Mouse (Mus musculus): Measurements from ENCODE around the gene Spg20. TPM values are rescaled to one million over a fixed set of nuclear protein-coding genes. Genes with fewer than 3 reads are reported as not detected.

Gene Spg20
- 33.3 TPM for polyA plus RNA-seq (2017; shearing (Covaris generic))

DNA sequence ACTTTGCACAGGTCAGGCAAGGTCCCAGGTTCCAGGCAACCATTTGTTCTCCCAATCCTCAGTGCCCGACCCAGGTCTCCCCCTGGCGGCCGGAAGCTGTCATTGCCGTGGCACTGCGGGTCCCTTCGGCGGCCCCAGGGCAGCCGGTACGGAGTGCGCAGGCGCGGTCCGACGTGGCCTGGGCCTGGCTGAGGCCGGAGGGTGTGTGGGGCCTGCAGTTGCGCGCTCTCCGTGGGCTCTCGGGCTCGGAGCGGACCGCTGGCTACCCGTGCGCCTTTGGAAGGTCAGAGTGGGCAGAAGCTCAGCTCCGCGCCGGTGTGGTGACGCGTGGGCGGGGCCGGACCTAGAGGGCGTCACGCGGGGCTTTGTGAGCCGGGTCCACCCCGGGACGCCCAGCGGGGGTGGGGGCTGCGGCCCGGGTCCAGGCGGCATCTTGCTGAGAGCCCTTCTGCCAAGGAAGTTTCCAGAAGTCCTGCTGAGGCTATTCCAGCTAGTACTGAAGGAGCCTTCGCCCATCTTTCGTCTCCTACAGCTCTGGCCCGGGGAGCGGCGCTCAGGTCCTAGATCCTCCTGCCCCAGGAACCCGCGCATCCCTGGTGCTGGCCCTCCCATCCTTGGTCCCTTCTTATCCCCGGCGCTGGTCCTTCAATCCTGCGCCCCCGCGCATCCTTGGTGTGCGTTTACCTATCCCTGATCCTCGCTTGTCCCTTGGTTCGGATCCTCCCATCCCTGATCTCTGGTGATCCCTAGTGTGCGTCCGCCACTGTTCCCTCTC, at the start of gene Spg20:
Gene Spg20 (plus strand): TSS at position 174 of the 775 bp plus-strand sequence.

GRCm38 (mm10) chr3:55137039-55137438, 25.1 kb downstream of the Spg20 start, which contains the start of gene Ccdc169:
TSS of gene Ccdc169 (plus strand) at chr3:55137339.

GRCm38 (mm10) chr3:55181766-55182165, 69.9 kb downstream of the Spg20 start, which contains the start of gene Sohlh2:
TSS of gene Sohlh2 (plus strand) at chr3:55182028.

Other genes starting within 250 kb of the Spg20 start
- not detected for gene Sertm1, start 196.2 kb upstream of the Spg20 start, polyA plus RNA-seq (2017; shearing (Covaris generic))
- gene Ccna1, start 56.6 kb upstream of the Spg20 start, polyA plus RNA-seq (2017; shearing (Covaris generic)), result not detected
- 0.10 TPM for gene Ccdc169, start 25.2 kb downstream of the Spg20 start, polyA plus RNA-seq (2017; shearing (Covaris generic))
- gene Sohlh2, start 69.9 kb downstream of the Spg20 start, polyA plus RNA-seq (2017; shearing (Covaris generic)), result not detected
- gene Dclk1, start 130.3 kb downstream of the Spg20 start, polyA plus RNA-seq (2017; shearing (Covaris generic)), result 0.76 TPM

All from activated CD4-positive, CD25-positive, alpha-beta regulatory T cell, adult 9 weeks (primary cell).